Mouse (Mus musculus) spleen, adult 2 months (tissue): Measurements from ENCODE around the gene Kansl3.

ENCODE experiments used
- CTCF ChIP-seq: fragments of 200-500 bp; IDR thresholded peaks from 2 replicates; pipeline ENCODE4 v1.5.1; 2011; ENCODE audit warnings: mild to moderate bottlenecking, inconsistent platforms; ENCODE audit not compliant: insufficient read depth, insufficient read length, insufficient replicate concordance; ENCODE audit errors: extremely low read depth
- POLR2A ChIP-seq: fragments of 200-500 bp; IDR thresholded peaks from 2 replicates; pipeline ENCODE4 v1.6.1; 2011; ENCODE audit warnings: low read depth, low read length, inconsistent platforms

DNA sequence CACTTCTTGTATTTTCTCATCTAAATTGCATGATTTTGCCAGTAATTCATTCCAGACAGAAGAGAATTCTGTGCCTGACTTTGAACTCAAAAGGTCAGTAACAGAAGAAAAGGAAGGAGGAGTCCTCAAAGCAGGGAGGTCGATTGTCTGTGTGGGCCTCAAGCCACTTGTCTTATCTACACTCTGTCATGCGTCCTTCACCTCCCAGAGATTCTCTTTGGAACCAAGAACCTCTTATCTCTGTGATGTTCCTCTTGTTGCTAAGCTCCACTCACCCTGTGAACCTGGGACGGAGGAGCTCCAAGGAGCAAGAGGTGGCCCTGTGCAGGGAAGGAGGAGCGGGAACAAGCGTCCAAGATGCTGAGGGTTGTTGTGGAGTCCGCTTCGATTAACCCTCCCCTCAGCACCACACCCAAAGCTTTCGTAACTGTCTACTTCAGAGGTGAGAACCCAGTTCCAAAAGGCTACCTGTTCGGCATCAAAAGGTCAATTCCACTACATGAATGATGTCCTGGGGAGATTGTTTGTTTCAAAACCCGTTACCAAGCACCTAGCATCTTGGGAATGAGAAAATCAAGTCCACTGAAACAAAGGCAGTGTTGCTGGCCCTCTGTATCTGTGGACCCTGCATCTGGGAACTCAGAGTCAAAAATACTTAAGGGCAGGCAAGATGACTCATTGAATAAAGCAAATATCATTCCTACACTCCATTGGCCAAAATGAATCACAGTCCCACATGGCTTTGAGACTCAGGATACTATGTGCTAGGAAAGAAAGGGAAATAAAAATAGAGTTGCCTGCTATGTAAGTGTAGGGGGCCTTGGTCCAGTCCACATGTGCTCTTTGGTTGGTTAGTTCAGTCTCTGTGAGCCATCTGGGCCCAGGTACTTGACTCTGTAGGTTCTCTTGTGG lies 3.2 kb upstream of the Kansl3 start, which contains the start of gene Fer1l5:
- TF ChIP-seq CTCF (no peak), POLR2A (no peak)
